Mouse (Mus musculus) myocyte (in vitro differentiated cells): Measurements from ENCODE around the gene Pdyn. TPM values are rescaled to one million over a fixed set of nuclear protein-coding genes. Genes with fewer than 3 reads are reported as not detected.

Experiments
- H3K27me3 ChIP-seq: one replicate; pipeline ENCODE4 v1.6.1; 2011; ENCODE audit not compliant: control insufficient read depth, insufficient read depth, insufficient read length
- H3K36me3 ChIP-seq: one replicate; pipeline ENCODE4 v1.6.1; 2011; ENCODE audit not compliant: control insufficient read depth, insufficient read depth
- H3K4me2 ChIP-seq: one replicate; pipeline ENCODE4 v1.6.1; 2011; ENCODE audit warnings: low read depth, control low read depth
- H3K4me3 ChIP-seq: one replicate; pipeline ENCODE4 v1.5.1; 2011; ENCODE audit warnings: mild to moderate bottlenecking, control low read depth, moderate library complexity
- H3K79me2 ChIP-seq: one replicate; pipeline ENCODE4 v1.6.1; 2011; ENCODE audit not compliant: control insufficient read depth, insufficient read depth
- H3ac ChIP-seq: one replicate; pipeline ENCODE4 v1.6.1; 2011; ENCODE audit not compliant: control insufficient read depth, insufficient read length
- CEBPB ChIP-seq: IDR thresholded peaks from 2 replicates; pipeline ENCODE4 v1.6.1; 2011; ENCODE audit warnings: mild to moderate bottlenecking, moderate library complexity; ENCODE audit not compliant: poor library complexity, insufficient read depth, severe bottlenecking
- E2F4 ChIP-seq: IDR thresholded peaks from one replicate; pipeline ENCODE4 v1.6.1; 2011; ENCODE audit warnings: mild to moderate bottlenecking, control low read depth, moderate library complexity; ENCODE audit not compliant: insufficient read depth
- MAX ChIP-seq: IDR thresholded peaks from one replicate; pipeline ENCODE4 v1.6.1; 2011; ENCODE audit warnings: low read depth, mild to moderate bottlenecking, control low read depth
- MYOD1 ChIP-seq, 3 experiments: IDR thresholded peaks; one replicate each; pipeline ENCODE4 v1.6.1; 2011; ENCODE audit warnings: control low read depth in 2 of 3, low read depth in 2 of 3, mild to moderate bottlenecking in 2 of 3, moderate library complexity in 1 of 3; ENCODE audit not compliant: insufficient read length in 2 of 3, control insufficient read depth in 1 of 3
- MYOG ChIP-seq, 3 experiments: IDR thresholded peaks; one replicate each; pipeline ENCODE4 v1.6.1; 2011; ENCODE audit warnings: control low read depth in 2 of 3, low read depth in 2 of 3, mild to moderate bottlenecking in 2 of 3; ENCODE audit not compliant: insufficient read length in 2 of 3, control insufficient read depth in 1 of 3, insufficient read depth in 1 of 3
- POLR2A ChIP-seq: IDR thresholded peaks from one replicate; pipeline ENCODE4 v1.6.1; 2011; ENCODE audit warnings: low read depth, mild to moderate bottlenecking, control low read depth, moderate library complexity; ENCODE audit not compliant: insufficient read length
- POLR2AphosphoS2 ChIP-seq: IDR thresholded peaks from one replicate; pipeline ENCODE4 v1.6.1; 2011; ENCODE audit warnings: low read depth, control low read depth; ENCODE audit not compliant: insufficient read length
- REST ChIP-seq: IDR thresholded peaks from one replicate; pipeline ENCODE4 v1.6.1; 2011; ENCODE audit warnings: mild to moderate bottlenecking, control low read depth, moderate library complexity; ENCODE audit not compliant: insufficient read depth, insufficient read length
- SRF ChIP-seq: IDR thresholded peaks from one replicate; pipeline ENCODE4 v1.6.1; 2011; ENCODE audit warnings: low read depth; ENCODE audit not compliant: control insufficient read depth, insufficient read length
- TCF12 ChIP-seq: IDR thresholded peaks from one replicate; pipeline ENCODE4 v1.6.1; 2011; ENCODE audit warnings: mild to moderate bottlenecking, control low read depth; ENCODE audit not compliant: poor library complexity, insufficient read depth, severe bottlenecking
- TCF3 ChIP-seq: IDR thresholded peaks from one replicate; pipeline ENCODE4 v1.6.1; 2011; ENCODE audit warnings: low read depth, control low read depth; ENCODE audit not compliant: insufficient read length
- USF1 ChIP-seq: IDR thresholded peaks from one replicate; pipeline ENCODE4 v1.6.1; 2011; ENCODE audit warnings: low read depth, mild to moderate bottlenecking, control low read depth, moderate library complexity
- polyA plus RNA-seq: library from polyadenylated mRNA; unstranded; fragments of >200 nt; fragmentation: generic; extraction: Trizol; gene quantifications from one replicate; pipeline ENCODE4 v1.2.1, GENCODE M21; 2012; ENCODE audit warnings: missing spikeins

Gene Pdyn
- polyA plus RNA-seq, 1 experiment, result not detected

DNA sequence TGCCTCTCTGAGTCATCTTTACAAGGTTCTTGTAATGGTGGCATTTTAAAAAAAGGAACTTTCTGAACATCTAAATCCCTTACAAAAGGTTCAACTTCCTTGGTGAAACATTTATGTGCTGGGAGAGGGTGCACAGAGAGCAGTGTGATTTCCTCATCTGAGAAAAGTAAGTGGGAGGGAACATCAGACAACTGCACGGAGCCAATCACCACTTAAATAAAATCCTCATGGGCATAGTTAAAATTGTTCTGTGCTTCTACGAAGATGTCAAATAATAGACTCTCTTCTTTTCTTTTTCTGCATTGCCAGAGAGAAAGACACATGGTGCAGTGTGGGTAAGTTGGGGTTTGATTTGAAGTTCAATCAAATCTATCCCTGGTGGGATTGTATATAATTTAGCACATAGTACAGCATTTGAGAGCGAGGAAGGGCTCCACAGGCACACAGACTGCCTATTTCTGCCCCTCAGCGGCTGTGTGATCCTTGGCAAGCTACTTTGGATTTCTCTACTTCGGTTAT is 13.4 kb upstream of the Pdyn start:
- H3ac ChIP-seq, result no peak overlapping the region
- H3K4me3 ChIP-seq, result no peak overlapping the region
- TF ChIP-seq POLR2AphosphoS2, result no peak
- TF ChIP-seq MAX, result no peak
- TF ChIP-seq TCF12, result no peak
- TF ChIP-seq MYOG (IDR thresholded peaks at IDR 0.05; ENCODE audit: control insufficient read depth in 1 of 3, insufficient read depth in 1 of 3, insufficient read length in 2 of 3, low read depth in 2 of 3), result no peak
- no peak for TF ChIP-seq POLR2A
- no peak overlapping the region for H3K4me2 ChIP-seq
- no peaks in the 10 kb centered on the region for H3K27me3 ChIP-seq
- no peaks in the 10 kb centered on the region for H3K79me2 ChIP-seq
- no peaks in the 10 kb centered on the region for H3K36me3 ChIP-seq

DNA sequence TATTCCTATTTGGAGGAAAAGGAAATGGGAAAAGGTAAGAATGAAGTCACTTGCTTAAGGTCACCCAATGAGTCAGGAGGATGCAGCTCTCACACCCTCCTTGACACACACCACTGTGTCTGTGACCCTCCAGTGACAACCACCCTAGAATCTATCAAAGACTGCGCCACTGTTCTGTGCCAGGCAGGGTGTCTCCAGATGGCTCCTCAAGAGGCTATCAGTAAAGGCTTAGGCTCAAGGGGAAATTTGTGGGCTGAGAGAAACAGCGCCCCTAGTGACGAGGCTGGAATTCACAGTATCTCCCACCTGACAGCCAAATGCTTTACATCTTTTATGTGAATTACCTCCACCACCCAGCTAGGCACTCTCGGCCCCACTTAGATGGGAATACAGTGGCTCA is 3.6 kb downstream of the Pdyn start:
- TF ChIP-seq E2F4 (no peak), CEBPB (no peak)
- H3K4me2 ChIP-seq, result no peak overlapping the region
- no peaks in the 10 kb centered on the region for H3K36me3 ChIP-seq
- H3K27me3 ChIP-seq, result peaks cover 12% of the 10 kb centered on the region
- no peak overlapping the region for H3K4me3 ChIP-seq
- H3K79me2 ChIP-seq, result no peaks in the 10 kb centered on the region
- H3ac ChIP-seq, result no peak overlapping the region

DNA sequence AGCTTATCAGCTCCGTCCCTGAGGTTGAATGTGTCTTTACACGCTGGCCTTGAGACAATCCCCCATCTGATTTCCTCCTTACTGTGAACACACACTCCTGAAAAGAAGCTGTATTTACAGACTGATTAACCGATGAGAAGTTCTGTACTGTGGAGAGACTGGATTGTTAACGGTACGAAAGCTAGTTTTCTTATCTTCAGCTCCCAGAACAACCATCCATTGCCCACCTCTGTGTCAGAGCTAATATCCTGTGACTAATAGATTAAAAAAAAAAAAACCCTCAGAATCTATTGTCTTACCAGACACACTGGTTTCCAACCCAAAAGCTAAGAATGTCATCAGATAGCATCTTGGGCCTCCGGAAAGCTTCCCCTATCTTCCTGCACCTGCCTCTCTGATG is 5.3 kb downstream of the Pdyn start:
- Histone ChIP-seq H3K27me3 (peaks cover 19% of the 10 kb centered on the region), H3K4me2 (no peak overlapping the region), H3K36me3 (no peaks in the 10 kb centered on the region), H3K4me3 (no peak overlapping the region), H3K79me2 (no peaks in the 10 kb centered on the region), H3ac (no peak overlapping the region)
- TF ChIP-seq MYOG (IDR thresholded peaks at IDR 0.05; ENCODE audit: control insufficient read depth in 1 of 3, insufficient read depth in 1 of 3, insufficient read length in 2 of 3, low read depth in 2 of 3) (no peak), TCF3 (no peak), REST (no peak), POLR2A (no peak), POLR2AphosphoS2 (no peak), E2F4 (no peak), TCF12 (no peak), SRF (no peak), MYOD1 (IDR thresholded peaks at IDR 0.05; ENCODE audit: control insufficient read depth in 1 of 3, insufficient read length in 2 of 3, low read depth in 2 of 3) (no peak), MAX (no peak)

DNA sequence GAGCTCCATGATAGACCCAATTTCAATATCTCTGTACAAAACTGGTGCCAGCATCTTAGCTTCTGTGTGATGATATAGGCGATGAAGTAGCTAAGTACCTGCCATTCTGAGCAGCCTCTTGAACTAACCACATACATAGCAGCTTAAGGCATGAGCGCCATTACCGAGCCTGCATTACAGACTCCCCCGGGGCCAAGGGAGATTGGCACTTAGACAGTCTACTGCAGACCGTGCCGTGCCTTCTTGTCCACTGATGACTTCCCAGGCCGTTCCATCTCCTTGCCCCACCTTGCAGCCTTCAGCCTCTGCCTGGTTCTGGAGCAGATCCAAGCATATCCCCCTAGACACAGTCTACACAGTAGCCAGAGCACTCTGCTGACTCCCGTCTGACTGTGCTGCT is 7.0 kb downstream of the Pdyn start:
- H3K27me3 ChIP-seq, result peaks cover 17% of the 10 kb centered on the region
- no peaks in the 10 kb centered on the region for H3K79me2 ChIP-seq
- H3K36me3 ChIP-seq, result no peaks in the 10 kb centered on the region
- H3K4me2 ChIP-seq, result no peak overlapping the region
- no peak overlapping the region for H3K4me3 ChIP-seq
- no peak overlapping the region for H3ac ChIP-seq
- TF ChIP-seq CEBPB (no peak), USF1 (no peak), REST (no peak), POLR2A (no peak), MAX (no peak)

DNA sequence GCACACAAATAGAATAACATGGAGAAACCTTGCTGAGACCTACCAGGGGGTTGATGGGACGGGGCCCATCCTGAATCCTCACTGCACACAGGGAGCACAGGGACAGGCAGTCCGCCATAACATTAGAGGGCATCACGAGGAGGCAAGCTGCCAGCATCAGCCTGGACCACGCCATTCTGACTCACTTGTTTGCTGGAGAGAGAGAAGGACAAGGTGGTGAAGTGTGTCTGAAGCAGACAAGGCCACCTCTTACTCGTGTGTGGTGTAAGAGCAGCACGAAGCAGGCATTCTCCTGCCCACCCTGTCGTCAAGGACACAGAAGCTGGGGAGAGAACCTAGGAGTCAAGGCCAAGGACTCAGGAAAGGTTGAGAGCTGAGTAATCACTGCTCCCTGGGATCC is 9.9 kb downstream of the Pdyn start:
- Histone ChIP-seq H3K79me2 (no peaks in the 10 kb centered on the region), H3ac (no peak overlapping the region), H3K4me2 (no peak overlapping the region), H3K36me3 (no peaks in the 10 kb centered on the region), H3K27me3 (peaks cover 17% of the 10 kb centered on the region), H3K4me3 (no peak overlapping the region)
- TF ChIP-seq TCF3, result no peak
- TF ChIP-seq SRF, result no peak
- TF ChIP-seq CEBPB, result no peak
- no peak for TF ChIP-seq REST
- no peak for TF ChIP-seq POLR2AphosphoS2
- no peak for TF ChIP-seq TCF12

DNA sequence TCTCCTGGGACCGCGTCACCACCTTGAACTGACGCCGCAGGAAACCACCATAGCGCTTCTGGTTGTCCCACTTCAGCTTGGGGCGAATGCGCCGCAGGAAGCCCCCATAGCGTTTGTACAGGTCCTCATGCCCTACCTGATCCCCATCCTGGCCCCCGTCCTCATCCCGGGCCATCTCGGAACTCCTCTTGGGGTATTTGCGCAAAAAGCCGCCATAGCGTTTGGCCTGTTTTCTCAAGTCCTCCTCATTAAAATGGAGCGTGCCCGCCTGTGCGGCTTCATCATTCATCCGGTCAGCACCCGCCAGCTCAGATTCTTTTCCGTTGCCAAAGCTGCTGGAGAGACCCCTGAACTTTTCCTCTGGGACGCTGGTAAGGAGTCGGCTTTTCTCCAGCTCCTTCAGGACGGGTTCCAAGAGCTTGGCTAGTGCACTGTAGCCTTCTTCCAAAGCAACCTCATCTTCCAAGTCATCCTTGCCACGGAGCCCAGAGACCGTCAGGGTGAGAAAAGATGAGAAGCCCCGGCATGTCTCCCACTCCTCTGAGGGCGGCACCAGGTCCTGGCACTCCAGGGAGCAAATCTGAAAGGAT is 11.5 kb downstream of the Pdyn start:
- TF ChIP-seq MYOG (IDR thresholded peaks at IDR 0.05; ENCODE audit: control insufficient read depth in 1 of 3, insufficient read depth in 1 of 3, insufficient read length in 2 of 3, low read depth in 2 of 3), result no peak

More for the DNA sequence above, 11.5 kb downstream of the Pdyn start:
- H3K4me2 ChIP-seq, result no peak overlapping the region
- peaks cover 17% of the 10 kb centered on the region for H3K27me3 ChIP-seq
- no peak overlapping the region for H3K4me3 ChIP-seq
- H3ac ChIP-seq, result no peak overlapping the region
- no peaks in the 10 kb centered on the region for H3K79me2 ChIP-seq
- no peaks in the 10 kb centered on the region for H3K36me3 ChIP-seq
